Mouse (Mus musculus): ENCODE data around the gene Znrd1.
A peak's percentile ranks its signal among the peaks of the same experiment; 100 is the strongest.

GRCm38 (mm10) chr17:36957999-36958743 is at the start of gene Znrd1, which contains the start of gene Znrd1as:
- TF ChIP-seq POLR2A (IDR thresholded peaks at IDR 0.05; ENCODE audit: extremely low read depth, insufficient read depth, low read length) (peak; percentile 51; the same call in 1 of the 2 replicates), CTCF (IDR thresholded peaks at IDR 0.05; ENCODE audit: low read depth, low read length) (no peak)
